Mouse (Mus musculus) intestine, embryonic 14.5 days (tissue): ENCODE results near the gene Npff. TPM values are rescaled to one million over a fixed set of nuclear protein-coding genes. Genes with fewer than 3 reads are reported as not detected.
A peak's percentile ranks its signal among the peaks of the same experiment; 100 is the strongest.

Experiments used
- ATAC-seq: fragments of 200-750 bp; cut with Nextera tagmentation; replicated peaks from 2 replicates; pipeline ENCODE4 v1.8.0; 2017; ENCODE audit warnings: low read depth, moderate number of reproducible peaks, moderate TSS enrichment, moderate library complexity; ENCODE audit not compliant: low FRiP score, low TSS enrichment
- DNase-seq: peaks from one replicate; pipeline ENCODE4 v3.0.0-alpha.2; 2018; ENCODE audit warnings: low spot score
- H3K27ac ChIP-seq: fragments of 300-500 bp; sonication (generic); 2 replicates; pipeline ENCODE4 v1.5.1; 2014; ENCODE audit warnings: low read depth, mild to moderate bottlenecking, control low read depth
- H3K27me3 ChIP-seq: fragments of 300-500 bp; sonication (generic); replicated peaks from 2 replicates; pipeline ENCODE4 v1.6.1; 2014; ENCODE audit warnings: low read length, control low read depth; ENCODE audit not compliant: control insufficient read depth, insufficient read depth
- H3K36me3 ChIP-seq: fragments of 300-500 bp; sonication (generic); 2 replicates; pipeline ENCODE4 v1.6.1; 2014; ENCODE audit warnings: low read length, control low read depth; ENCODE audit not compliant: control insufficient read depth, insufficient read depth
- H3K4me1 ChIP-seq: fragments of 300-500 bp; sonication (generic); replicated peaks from 2 replicates; pipeline ENCODE4 v1.6.1; 2014; ENCODE audit warnings: low read length, control low read depth, mixed read lengths; ENCODE audit not compliant: control insufficient read depth, insufficient read depth
- H3K4me2 ChIP-seq: fragments of 300-500 bp; sonication (generic); 2 replicates; pipeline ENCODE4 v1.6.1; 2014; ENCODE audit warnings: low read length
- H3K4me3 ChIP-seq: fragments of 300-500 bp; sonication (generic); 2 replicates; pipeline ENCODE4 v1.5.1; 2014; ENCODE audit warnings: low read depth, low read length, control low read depth, mixed read lengths
- H3K9ac ChIP-seq: fragments of 300-500 bp; sonication (generic); 2 replicates; pipeline ENCODE4 v1.6.1; 2014; ENCODE audit warnings: mild to moderate bottlenecking, low read length
- H3K9me3 ChIP-seq: fragments of 300-500 bp; sonication (generic); 2 replicates; pipeline ENCODE4 v1.6.1; 2016; ENCODE audit warnings: low read length, control low read depth; ENCODE audit not compliant: control insufficient read depth
- WGBS: fragments of 180-500 bp; shearing (Covaris S2); extraction: QIAGEN DNeasy Blood & Tissue Kit; methylation state at CpG from one replicate; pipeline ENCODE4 v1.1.7; 2014; 5-methylcytosine and 5-hydroxymethylcytosine counted together
- polyA plus RNA-seq: library from polyadenylated mRNA; unstranded; fragments of >200 nt; fragmentation: Nextera tagmentation; extraction: Ambion mirVana; gene quantifications from 2 replicates; pipeline ENCODE4 v1.2.1, GENCODE M21; 2014

The Npff gene
- 1.5 and 2.2 TPM in 2 replicates for polyA plus RNA-seq

DNA sequence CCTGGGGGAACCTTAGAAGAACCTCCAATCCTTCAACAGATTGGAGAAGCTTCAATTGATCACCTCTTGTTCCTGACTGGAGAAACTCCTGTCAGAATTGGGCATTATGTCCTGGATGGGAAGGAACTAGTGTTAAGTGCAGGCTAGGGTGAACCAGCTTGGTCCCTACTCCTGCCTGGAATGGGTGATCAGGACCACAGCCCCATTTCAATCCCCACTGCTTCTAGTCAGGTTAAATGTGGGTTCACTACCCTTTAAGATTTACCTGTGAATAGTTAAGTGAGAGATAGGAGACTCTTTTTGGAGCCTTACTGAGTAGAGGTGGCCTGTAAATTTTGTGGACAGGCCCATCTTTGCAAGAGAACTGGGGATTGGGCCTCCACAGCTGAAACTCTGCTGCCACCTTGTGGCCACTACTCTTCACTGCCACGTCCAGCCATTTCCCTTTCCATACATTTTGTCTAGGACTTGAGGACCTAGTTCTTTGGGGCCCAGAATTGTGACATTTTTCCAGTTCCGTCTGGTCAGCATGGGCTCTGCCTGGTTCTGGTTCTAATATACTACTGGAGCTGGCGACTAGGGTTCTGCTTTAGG, at the start of gene Npff:
TSS of gene Npff (minus strand) at position 51 of the 594 bp plus-strand sequence.
- 8% methylated on average over 3 of the region's 3 CpGs for WGBS
- H3K9me3 ChIP-seq, result no peaks in the 10 kb centered on the region
- H3K9ac ChIP-seq, result no peak within 1 kb of the TSS
- peaks cover 70% of the 10 kb centered on the region for H3K36me3 ChIP-seq
- no peak within 1 kb of the TSS for H3K4me3 ChIP-seq
- no peaks in the 10 kb centered on the region for H3K27me3 ChIP-seq
- DNase-seq, result peak; percentile 92
- peak; percentile 37; the same call in 1 of the 2 replicates for ATAC-seq
- no peak within 1 kb of the TSS for H3K27ac ChIP-seq
- H3K4me1 ChIP-seq, result peaks cover 6% of the 10 kb centered on the region; the same call in 1 of the 2 replicates
- H3K4me2 ChIP-seq, result no peak within 1 kb of the TSS

DNA sequence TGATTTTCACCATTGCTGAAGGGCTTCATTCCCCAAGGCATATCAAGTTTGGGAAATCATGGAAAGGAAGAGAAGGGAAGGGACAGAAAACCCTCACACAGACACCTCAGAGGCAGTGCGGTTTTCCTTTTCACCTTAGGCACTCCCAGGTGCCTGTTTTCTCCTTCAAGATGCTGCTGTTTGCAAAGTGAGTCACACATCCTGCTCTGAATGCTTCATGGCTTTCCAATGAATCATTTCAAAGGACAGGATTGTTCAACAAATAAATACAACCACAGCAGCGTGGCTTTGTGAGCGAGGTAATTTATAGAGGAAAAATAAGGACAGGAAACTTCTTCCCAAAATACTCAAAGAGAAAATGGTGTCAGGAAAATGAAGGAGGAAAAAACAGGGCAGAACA, 47.3 kb upstream of the Npff start:
- no peaks in the 10 kb centered on the region for H3K27me3 ChIP-seq
- DNase-seq (no peak), ATAC-seq (no peak)
- 71% methylated on average over 3 of the region's 3 CpGs for WGBS
- 0 out of 2 replicates have a peak overlapping the region, but pooled peaks have one; percentile 4 for H3K27ac ChIP-seq
- H3K9me3 ChIP-seq, result no peaks in the 10 kb centered on the region
- no peaks in the 10 kb centered on the region for H3K36me3 ChIP-seq
- no peaks in the 10 kb centered on the region for H3K4me1 ChIP-seq
- H3K4me3 ChIP-seq, result no peak overlapping the region
- H3K4me2 ChIP-seq, result no peak overlapping the region
- no peak overlapping the region for H3K9ac ChIP-seq

DNA sequence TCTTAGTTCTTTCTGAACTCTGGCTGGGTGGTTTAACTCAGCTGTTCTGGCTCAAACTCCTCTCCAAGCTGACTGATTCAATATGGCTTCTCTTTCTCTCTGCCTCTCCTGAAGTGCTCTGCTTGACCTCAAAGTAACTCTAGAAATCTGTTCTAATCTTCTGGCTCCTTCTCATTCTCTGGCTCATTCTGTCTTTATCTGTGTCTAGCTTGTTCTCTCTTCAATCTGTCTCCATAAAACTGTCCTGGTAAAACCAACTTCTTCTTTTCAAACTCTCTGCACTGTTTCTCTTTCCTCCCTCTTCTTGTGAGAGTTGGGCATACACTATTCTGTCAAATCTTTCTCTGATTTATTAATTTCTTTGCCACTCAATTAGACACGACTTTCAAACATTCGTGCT, 43.1 kb upstream of the Npff start:
- no peak for ATAC-seq

DNA sequence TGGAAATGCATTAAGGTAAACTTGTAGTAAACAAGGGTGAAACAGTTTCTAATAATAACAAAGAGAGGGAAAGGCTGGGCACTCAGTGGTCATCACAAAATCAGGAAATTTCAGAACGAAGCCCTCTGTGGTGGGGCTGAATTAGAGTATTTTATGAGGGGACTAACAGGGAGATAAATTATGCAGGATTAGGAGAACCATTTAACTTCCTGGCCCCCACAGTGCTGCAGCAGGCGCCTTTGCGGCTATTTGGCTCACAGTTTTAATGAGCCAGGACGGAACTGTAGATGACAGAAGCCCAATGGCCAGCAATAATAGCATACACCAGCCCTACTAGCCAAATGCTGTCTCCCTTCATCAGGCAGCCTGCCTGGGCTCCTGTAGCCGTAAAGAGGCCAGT, 38.9 kb upstream of the Npff start:
- H3K27ac ChIP-seq, result no peak overlapping the region
- H3K4me2 ChIP-seq, result no peak overlapping the region
- DNase-seq (no peak), ATAC-seq (no peak)
- H3K27me3 ChIP-seq, result no peaks in the 10 kb centered on the region
- no peak overlapping the region for H3K4me3 ChIP-seq
- H3K9me3 ChIP-seq, result no peaks in the 10 kb centered on the region
- H3K36me3 ChIP-seq, result peaks cover 20% of the 10 kb centered on the region
- no peak overlapping the region for H3K9ac ChIP-seq
- H3K4me1 ChIP-seq, result no peaks in the 10 kb centered on the region
- WGBS, result 90% methylated on average over 5 of the region's 5 CpGs

More for the DNA sequence above, 43.1 kb upstream of the Npff start:
- 71% methylated on average over 2 of the region's 2 CpGs for WGBS
- no peaks in the 10 kb centered on the region for H3K9me3 ChIP-seq
- H3K27ac ChIP-seq, result no peak overlapping the region
- DNase-seq, result no peak
- no peak overlapping the region for H3K4me2 ChIP-seq
- H3K36me3 ChIP-seq, result peaks cover 3% of the 10 kb centered on the region
- H3K27me3 ChIP-seq, result no peaks in the 10 kb centered on the region
- H3K9ac ChIP-seq, result no peak overlapping the region
- no peak overlapping the region for H3K4me3 ChIP-seq
- H3K4me1 ChIP-seq, result no peaks in the 10 kb centered on the region

DNA sequence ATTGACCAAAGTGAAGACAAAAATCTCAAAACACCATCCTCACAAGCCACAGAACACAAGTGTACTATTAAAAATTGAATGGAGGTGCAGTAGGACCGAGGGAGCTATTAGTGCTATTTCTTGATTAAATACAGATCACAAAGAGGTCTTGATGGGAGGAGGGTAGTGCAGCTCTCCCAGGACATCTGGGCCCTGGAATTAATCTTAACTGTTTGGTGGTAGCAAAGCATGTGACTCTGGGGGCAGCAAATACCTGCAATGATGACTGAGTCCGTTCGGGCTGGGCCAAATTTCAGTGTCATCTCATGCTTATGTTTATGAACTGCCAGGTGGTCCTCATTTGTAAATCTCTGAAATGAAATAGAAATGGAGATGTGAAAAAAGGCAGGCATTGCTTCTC, 38.3 kb upstream of the Npff start:
- DNase-seq, result no peak
- Histone ChIP-seq H3K9me3 (no peaks in the 10 kb centered on the region), H3K27ac (no peak overlapping the region), H3K4me2 (no peak overlapping the region), H3K4me1 (no peaks in the 10 kb centered on the region), H3K4me3 (no peak overlapping the region), H3K27me3 (no peaks in the 10 kb centered on the region), H3K9ac (no peak overlapping the region), H3K36me3 (peaks cover 20% of the 10 kb centered on the region)
- 68% methylated on average over 3 of the region's 3 CpGs for WGBS
- no peak for ATAC-seq

DNA sequence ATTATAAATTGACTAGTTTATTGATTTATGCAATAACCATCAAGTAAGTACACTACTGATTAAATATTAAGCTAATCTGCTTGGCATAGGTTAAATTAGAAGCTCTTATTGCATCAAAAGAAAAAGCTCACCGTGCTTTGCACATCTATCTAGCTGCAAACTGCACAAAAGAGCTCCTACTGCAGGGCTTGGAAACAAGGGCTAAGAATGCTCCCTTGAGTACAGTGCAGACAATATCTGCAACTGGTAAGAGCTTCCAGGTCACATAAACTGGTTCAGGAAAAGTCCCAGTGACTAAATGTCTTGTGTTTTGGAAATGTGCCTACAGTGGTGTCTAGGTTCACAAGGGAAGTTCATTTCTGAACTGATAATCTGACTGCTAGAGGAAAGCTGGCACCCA, 37.7 kb upstream of the Npff start:
- ATAC-seq (no peak), DNase-seq (no peak)
- H3K36me3 ChIP-seq, result peaks cover 22% of the 10 kb centered on the region
- H3K4me3 ChIP-seq, result no peak overlapping the region
- no peak overlapping the region for H3K4me2 ChIP-seq
- no peaks in the 10 kb centered on the region for H3K9me3 ChIP-seq
- H3K27me3 ChIP-seq, result no peaks in the 10 kb centered on the region
- no peaks in the 10 kb centered on the region for H3K4me1 ChIP-seq
- 86% methylated on average over 1 of the region's 1 CpGs for WGBS
- no peak overlapping the region for H3K27ac ChIP-seq
- no peak overlapping the region for H3K9ac ChIP-seq

DNA sequence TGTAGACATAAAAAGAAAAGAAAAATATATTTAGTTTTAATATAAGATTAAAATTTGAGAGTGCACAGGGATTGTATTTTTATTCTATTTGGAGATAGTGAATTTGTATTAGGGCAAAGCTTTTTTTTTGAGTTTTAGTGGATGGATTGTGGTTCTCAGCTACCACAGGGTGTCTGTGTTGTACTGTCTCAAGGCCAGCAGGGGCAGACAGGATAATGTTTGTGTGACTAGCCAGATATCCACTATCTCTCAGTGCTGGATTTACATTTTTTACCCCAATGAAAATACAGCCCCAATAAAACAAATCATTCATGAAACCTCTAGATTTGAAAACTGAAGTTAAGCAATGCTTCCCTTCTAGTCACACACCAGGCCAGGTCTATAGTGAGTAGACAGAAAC, 32.8 kb upstream of the Npff start:
- ATAC-seq, result no peak
- no peaks in the 10 kb centered on the region for H3K4me1 ChIP-seq
- no peaks in the 10 kb centered on the region for H3K27me3 ChIP-seq
- DNase-seq, result no peak
- no peak overlapping the region for H3K9ac ChIP-seq
- H3K36me3 ChIP-seq, result peaks cover 55% of the 10 kb centered on the region
- no peaks in the 10 kb centered on the region for H3K9me3 ChIP-seq
- no peak overlapping the region for H3K4me2 ChIP-seq
- H3K27ac ChIP-seq, result no peak overlapping the region
- H3K4me3 ChIP-seq, result no peak overlapping the region

DNA sequence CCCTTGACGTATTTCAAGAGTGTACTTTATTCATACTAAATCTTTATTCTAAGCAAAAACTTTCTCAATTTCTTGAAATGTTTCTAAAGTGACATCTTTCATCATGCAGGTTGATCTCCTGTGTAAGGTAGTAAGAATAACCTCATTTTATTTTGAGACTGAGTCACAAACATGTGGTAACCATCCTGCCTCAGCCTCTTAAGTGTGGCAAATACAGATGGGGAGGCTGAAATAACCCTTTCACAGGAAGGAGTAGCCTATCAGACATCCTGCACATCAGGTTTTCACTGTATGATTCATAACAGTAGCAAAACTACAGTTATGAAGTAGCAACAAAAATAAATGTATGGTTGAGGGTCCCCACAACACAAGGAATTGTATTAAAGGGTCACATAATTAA, 30.8 kb upstream of the Npff start:
- H3K4me3 ChIP-seq, result no peak overlapping the region
- H3K27me3 ChIP-seq, result no peaks in the 10 kb centered on the region
- no peak overlapping the region for H3K27ac ChIP-seq
- no peak overlapping the region for H3K9ac ChIP-seq
- ATAC-seq (no peak), DNase-seq (no peak)
- 98% methylated on average over 1 of the region's 1 CpGs for WGBS
- peaks cover 63% of the 10 kb centered on the region for H3K36me3 ChIP-seq
- H3K9me3 ChIP-seq, result no peaks in the 10 kb centered on the region
- no peaks in the 10 kb centered on the region for H3K4me1 ChIP-seq
- H3K4me2 ChIP-seq, result no peak overlapping the region

DNA sequence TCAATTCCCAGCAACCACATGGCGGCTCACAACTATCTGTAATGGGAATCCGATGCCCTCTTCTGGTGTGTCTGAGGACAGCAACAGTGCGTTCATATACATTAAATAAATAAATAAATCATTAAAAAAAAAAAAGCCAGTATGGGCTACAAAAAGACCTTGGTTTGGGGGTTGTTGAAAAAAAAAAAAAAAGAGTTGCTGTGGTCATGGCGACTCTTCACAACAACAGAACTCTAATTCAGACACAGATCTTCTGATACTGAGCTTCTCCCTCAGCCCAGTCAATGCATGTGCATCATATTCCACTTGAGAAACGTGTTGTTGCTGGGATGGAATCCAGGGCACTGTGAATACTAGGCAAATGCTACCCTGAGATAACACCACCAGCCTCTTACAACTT, 27.9 kb upstream of the Npff start:
- WGBS, result 95% methylated on average over 5 of the region's 5 CpGs
- Histone ChIP-seq H3K27me3 (no peaks in the 10 kb centered on the region), H3K27ac (no peak overlapping the region), H3K4me2 (no peak overlapping the region), H3K36me3 (peaks cover 67% of the 10 kb centered on the region), H3K9me3 (no peaks in the 10 kb centered on the region), H3K9ac (no peak overlapping the region), H3K4me1 (no peaks in the 10 kb centered on the region), H3K4me3 (no peak overlapping the region)
- no peak for ATAC-seq
- no peak for DNase-seq
